Mouse (Mus musculus) left cerebral cortex, postnatal 25 days (tissue): Measurements from ENCODE around the gene Chtop. TPM values are rescaled to one million over a fixed set of nuclear protein-coding genes. Genes with fewer than 3 reads are reported as not detected.
A peak's percentile ranks its signal among the peaks of the same experiment; 100 is the strongest.

ENCODE experiments used
- DNase-seq, 2 experiments: peaks; one replicate each; pipeline ENCODE4 v3.0.0; 2022; ENCODE audit warnings: low spot score in 2 of 2, mixed read lengths in 1 of 2
- intact Hi-C: fragments of 180-260 bp; cut with DNase I; formaldehyde crosslinking; loops from one replicate; pipeline ENCODE4 v1.15.1; 2025
- total RNA-seq, 2 experiments: library from RNA; stranded (reverse); gene quantifications; 2 replicates each; pipeline ENCODE4 v1.2.3; 2021

Chtop gene
- total RNA-seq, result 100 to 1,000 TPM; 177 to 179 TPM

GRCm38 (mm10) chr3:90508950-90509746 is at the start of gene Chtop:
Gene Chtop, minus strand, starts transcription at chr3:90509498.
- DNase-seq, result peak; percentile 99 to 100
- intact Hi-C loops, result loop anchor here (1.0 to 5.0 kb wide), 2 partner anchors 18 to 143 kb away; partner anchors contain the start of genes S100a7a and Snapin

GRCm38 (mm10) chr3:90555954-90556353 is 46.7 kb upstream of the Chtop start:
- DNase-seq, result peak; percentile 26 to 72
- intact Hi-C loops, result no loop called here

- DNase-seq, result no peak
- intact Hi-C loops, result no loop called here
Observed at GRCm38 (mm10) chr3:90552231-90552630, 42.9 kb upstream of the Chtop start.

GRCm38 (mm10) chr3:90550421-90550790 is 41.1 kb upstream of the Chtop start:
- intact Hi-C loops, result no loop called here
- no peak for DNase-seq

- intact Hi-C loops, result no loop called here
- no peak for DNase-seq
Observed at GRCm38 (mm10) chr3:90549676-90550420, 40.5 kb upstream of the Chtop start.

- peak in 1 of 2 experiments; percentile 45 for DNase-seq
- intact Hi-C loops, result no loop called here
Observed at GRCm38 (mm10) chr3:90540904-90541303, 31.6 kb upstream of the Chtop start.

- intact Hi-C loops, result no loop called here
- DNase-seq, result no peak
Observed at GRCm38 (mm10) chr3:90537905-90538296, 28.6 kb upstream of the Chtop start.

GRCm38 (mm10) chr3:90537141-90537904 is 28.0 kb upstream of the Chtop start, which contains the start of gene S100a16:
Gene S100a16, plus strand, starts transcription at chr3:90537254.
- intact Hi-C loops, result no loop called here
- DNase-seq, result peak in 1 of 2 experiments; percentile 43

- DNase-seq, result no peak
- intact Hi-C loops, result no loop called here
Observed at GRCm38 (mm10) chr3:90535446-90535845, 26.1 kb upstream of the Chtop start.

GRCm38 (mm10) chr3:90531713-90532112 is 22.4 kb upstream of the Chtop start:
- intact Hi-C loops, result no loop called here
- no peak for DNase-seq

- intact Hi-C loops, result loop anchor here (5.0 kb wide), 1 partner anchor 55 kb away; no protein-coding TSS in a partner anchor
Observed at GRCm38 (mm10) chr3:90527291-90527873, 18.1 kb upstream of the Chtop start.

GRCm38 (mm10) chr3:90526580-90526979 is 17.3 kb upstream of the Chtop start, which contains the start of gene S100a14:
Gene S100a14, plus strand, starts transcription at chr3:90526856.
- intact Hi-C loops, result loop anchor here (5.0 kb wide), 1 partner anchor 56 kb away; no protein-coding TSS in a partner anchor

More at GRCm38 (mm10) chr3:90527291-90527873, 18.1 kb upstream of the Chtop start:
- no peak for DNase-seq

GRCm38 (mm10) chr3:90526076-90526475 is 16.8 kb upstream of the Chtop start:
- intact Hi-C loops, result loop anchor here (5.0 kb wide), 1 partner anchor 56 kb away; no protein-coding TSS in a partner anchor

More at GRCm38 (mm10) chr3:90526580-90526979, 17.3 kb upstream of the Chtop start, which contains the start of gene S100a14:
- no peak for DNase-seq

GRCm38 (mm10) chr3:90525421-90525820 is 16.1 kb upstream of the Chtop start:
- peak; percentile 45 to 72 for DNase-seq
- intact Hi-C loops, result loop anchor here (2.0 to 5.0 kb wide), 2 partner anchors 57 to 89 kb away; no protein-coding TSS in a partner anchor

More at GRCm38 (mm10) chr3:90526076-90526475, 16.8 kb upstream of the Chtop start:
- DNase-seq, result no peak

GRCm38 (mm10) chr3:90517711-90518110 is 8.4 kb upstream of the Chtop start:
- DNase-seq, result no peak

GRCm38 (mm10) chr3:90515789-90516188 is 6.5 kb upstream of the Chtop start:
- intact Hi-C loops, result no loop called here
- DNase-seq, result no peak

More at GRCm38 (mm10) chr3:90517711-90518110, 8.4 kb upstream of the Chtop start:
- intact Hi-C loops, result no loop called here

- DNase-seq, result no peak
- intact Hi-C loops, result no loop called here
Observed at GRCm38 (mm10) chr3:90515242-90515641, 5.9 kb upstream of the Chtop start.

- intact Hi-C loops, result loop anchor here (5.0 kb wide), 2 partner anchors 73 to 98 kb away; partner anchors contain the start of gene S100a6
- DNase-seq, result peak in 1 of 2 experiments; percentile 55
Observed at GRCm38 (mm10) chr3:90514691-90515090, 5.4 kb upstream of the Chtop start.
